Mouse (Mus musculus) left cerebral cortex, postnatal 10 days (tissue): ENCODE results near the gene Tbc1d10b. TPM values are rescaled to one million over a fixed set of nuclear protein-coding genes. Genes with fewer than 3 reads are reported as not detected.

Experiments
- DNase-seq, 2 experiments: peaks; one replicate each; pipeline ENCODE4 v3.0.0; 2021 to 2022; ENCODE audit warnings: low spot score in 2 of 2, mixed read lengths in 1 of 2; ENCODE audit errors: extremely low spot score in 1 of 2
- intact Hi-C: fragments of 180-260 bp; cut with DNase I; formaldehyde crosslinking; loops from one replicate; pipeline ENCODE4 v1.15.1; 2025
- total RNA-seq, 2 experiments: library from RNA; stranded (reverse); gene quantifications; 2 replicates each; pipeline ENCODE4 v1.2.3; 2021

Gene Tbc1d10b
- total RNA-seq, 2 experiments from 2014 or later, result 85.6 to 88.0 TPM

DNA sequence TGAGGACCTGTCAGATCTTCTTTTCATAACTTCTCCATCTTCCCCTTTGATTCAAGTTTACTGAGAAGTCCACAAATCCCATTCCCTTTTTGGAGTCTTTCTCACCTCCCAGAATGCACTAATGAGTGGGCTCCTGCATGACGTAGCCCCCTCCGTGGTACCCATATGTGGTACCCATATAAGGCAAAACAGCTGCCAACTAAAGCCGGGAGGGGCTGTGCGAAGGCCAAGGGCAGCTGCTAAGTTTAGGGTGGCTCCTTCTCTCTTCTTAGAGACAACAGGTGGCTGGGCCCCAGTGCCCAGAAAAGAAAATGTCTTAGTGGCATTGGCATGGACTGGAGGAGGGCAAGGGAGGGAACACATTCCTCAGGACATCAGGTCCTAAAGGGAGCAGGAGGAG is 2.0 kb upstream of the Tbc1d10b start:
- no peak for DNase-seq
- intact Hi-C loops, result no loop called here

DNA sequence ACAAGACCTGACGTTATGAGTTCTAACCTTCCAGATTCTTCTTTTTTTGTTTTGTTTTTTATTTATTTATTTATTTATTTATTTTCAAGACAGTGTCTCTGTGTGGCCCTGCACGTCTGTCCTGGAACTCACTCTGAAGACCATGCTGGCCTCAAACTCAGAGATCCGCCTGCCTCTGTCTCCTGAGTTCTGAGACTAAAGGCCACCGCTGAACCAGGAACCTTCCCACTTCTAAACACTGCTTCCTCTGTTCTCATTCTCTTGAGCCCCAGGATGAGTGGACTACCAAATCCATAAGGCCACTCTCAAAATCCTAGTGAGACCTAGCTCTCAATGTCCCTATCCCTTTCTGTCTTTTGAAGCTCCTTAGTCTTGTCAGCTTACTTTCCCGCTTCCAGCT is 1.6 kb upstream of the Tbc1d10b start:
- no peak for DNase-seq
- intact Hi-C loops, result no loop called here

DNA sequence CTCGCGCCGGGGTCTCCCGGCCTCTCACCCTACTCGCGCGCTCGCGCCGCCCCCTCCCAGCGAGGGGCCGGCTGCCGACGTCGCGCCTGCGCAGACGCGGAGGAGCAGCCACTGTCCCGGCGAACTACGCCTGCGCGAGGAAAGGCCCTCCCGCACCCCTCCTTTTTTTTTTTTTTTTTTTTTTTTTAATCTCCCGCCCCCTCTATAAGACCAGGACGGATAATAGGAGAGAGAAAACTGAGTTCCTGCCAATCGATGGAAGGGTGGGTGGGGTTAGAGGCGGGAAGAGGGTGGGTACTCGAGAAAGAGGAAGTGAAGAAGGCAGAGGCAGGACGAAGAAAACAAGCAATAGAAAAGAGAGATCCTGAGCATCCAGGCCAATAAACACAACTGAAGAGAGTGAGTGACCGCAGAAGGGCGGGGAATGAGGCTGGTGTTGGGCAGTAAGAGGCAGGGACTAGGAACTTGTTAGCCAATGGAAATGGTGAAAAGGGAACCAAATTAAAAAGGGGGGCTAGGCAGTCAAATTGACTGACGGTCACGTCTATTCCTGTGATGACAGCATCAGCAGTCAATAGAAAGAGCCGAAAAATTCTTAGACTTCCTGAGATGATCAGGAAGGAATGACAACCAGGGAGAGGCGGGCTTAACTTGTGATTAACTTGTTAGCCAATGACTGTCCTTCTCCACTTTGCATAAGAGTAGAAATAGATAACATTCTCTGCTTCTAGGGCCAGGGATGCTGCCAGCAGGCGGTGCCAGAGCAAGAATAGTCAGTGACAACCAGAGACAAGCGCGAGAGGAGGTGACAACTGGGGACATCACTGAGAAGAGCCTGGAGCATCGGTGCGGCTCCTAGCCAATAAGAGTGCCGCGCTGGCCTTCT is 528 bp upstream of the Tbc1d10b start, which contains the start of gene Mylpf:
Gene Mylpf (plus strand): TSS at position 338 of the 886 bp plus-strand sequence.
- intact Hi-C loops, result no loop called here
- DNase-seq, result peak; percentile 96

DNA sequence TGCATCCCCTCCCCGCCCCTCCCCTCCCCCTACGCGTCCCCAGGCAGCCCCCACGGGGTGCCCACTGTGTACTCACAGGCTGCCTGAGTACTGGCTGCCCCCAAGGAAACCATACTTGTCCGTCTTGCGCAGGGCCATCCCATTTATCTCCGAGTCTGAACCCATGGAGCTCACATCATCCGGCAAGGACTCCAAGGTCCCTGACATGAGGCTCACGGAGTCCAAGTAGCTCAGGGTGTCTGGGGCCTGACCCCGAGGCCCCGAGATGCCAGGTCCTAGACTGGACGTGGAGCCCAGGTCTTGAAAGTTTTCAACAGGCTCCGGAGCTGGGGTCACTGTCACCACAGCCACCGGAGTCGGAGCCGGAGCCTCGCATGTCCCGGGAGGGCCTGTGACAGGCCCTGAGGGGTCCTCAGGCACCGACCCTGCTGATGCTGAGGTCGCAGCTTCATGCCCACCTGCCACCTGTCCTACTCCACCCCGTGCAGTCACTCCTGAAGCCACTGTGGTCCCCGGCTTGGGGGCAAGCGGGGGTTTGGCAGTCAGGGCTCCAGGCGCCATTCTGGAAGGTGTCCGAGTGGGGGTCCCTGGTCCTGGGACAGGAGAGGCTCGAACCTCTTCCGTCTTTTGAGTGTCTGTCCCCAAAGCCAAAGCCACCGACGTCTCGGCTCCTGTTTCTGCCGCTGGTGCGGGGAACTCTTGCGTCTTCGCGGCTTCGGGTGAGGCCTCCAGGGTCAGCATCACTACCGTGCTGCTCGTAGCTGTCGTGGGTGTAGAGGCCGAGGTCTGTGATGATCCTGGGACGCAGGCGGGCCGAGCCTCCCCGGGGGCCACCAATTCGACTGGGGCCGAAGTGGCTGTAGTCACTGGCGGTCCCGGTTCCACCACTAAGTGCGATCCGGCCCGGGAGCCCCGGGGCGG is 634 bp downstream of the Tbc1d10b start:
- DNase-seq, result no peak

DNA sequence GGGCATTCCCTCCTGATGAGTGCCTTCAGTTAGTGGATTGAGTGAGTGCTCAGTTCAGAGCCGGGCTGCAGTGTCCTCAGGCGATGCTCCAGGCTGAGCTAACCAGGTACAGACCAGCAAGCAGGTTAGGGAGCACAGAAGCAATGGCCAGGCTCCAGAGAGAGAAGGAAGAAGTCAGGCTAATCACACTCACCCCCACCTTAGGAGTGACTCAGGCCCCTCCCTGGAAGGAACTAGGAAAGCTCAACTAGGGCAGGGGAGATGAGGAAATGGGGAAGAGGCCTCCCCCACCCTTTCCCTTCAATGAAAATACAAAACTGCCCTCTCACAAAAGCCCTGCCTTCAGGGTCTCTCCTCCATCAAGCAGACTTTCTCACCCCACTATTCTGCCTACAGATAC is 1.7 kb downstream of the Tbc1d10b start:
- intact Hi-C loops, result no loop called here
- DNase-seq, result no peak

More for the DNA sequence above, 634 bp downstream of the Tbc1d10b start:
- intact Hi-C loops, result no loop called here

DNA sequence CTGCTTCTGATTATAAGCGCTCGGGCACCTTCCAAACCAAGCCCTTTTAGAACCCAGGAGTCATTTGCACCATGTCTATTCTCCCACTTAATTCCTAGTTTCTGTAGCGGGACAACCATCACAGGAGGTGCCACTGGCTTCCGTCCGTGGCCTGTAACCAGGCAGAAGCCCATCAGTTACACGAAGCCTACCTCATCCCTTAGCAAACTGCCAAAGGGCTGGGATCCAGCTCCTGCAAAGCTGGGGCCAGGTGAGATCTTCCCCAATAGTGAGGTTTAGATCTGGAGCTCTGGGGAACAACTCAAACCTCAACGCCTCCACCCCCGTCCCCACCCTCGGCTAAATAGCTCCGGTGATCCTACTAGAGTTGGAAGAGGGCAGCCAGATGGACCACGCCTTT is 11.8 kb downstream of the Tbc1d10b start:
- no peak for DNase-seq
- intact Hi-C loops, result no loop called here

DNA sequence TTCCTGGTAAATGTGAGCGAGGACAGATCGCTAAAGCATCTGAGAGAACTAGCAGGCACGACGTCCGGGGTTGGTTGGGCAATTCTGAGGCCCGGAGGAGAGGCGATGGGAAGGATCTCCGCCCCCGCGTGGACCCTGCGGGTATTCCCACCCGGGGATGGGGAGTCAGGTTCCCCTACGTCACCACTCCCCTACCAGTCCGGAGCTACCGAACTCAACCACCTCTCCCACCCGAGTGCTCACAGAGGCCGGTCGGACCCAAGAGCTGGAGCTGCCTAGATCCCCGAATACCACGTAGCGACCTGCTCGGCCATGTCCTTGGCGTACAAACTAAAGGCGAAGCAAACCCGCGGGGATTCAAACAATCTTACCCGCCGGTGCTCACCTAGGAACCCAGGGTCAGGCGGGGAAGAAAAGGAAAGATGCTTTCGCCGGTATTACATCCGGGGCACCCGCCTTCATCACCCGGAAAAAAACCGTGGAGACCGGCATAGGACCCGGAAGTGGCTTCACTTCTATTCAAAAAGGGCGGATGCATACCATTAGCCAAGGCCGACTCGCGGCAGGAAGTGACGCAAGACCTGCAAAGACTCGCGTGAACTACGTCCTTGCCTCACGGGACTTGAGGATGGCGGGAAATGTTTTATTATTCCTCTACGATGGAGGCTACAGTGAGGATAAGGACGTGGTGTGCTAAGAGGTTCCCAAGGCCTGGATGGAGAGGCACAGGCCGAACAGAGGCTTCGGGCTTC is 12.5 kb downstream of the Tbc1d10b start, which contains the start of gene Cd2bp2:
Gene Cd2bp2 (minus strand): TSS at position 507 of the 752 bp plus-strand sequence.
- intact Hi-C loops, result no loop called here
- peak; percentile 96 to 98 for DNase-seq

DNA sequence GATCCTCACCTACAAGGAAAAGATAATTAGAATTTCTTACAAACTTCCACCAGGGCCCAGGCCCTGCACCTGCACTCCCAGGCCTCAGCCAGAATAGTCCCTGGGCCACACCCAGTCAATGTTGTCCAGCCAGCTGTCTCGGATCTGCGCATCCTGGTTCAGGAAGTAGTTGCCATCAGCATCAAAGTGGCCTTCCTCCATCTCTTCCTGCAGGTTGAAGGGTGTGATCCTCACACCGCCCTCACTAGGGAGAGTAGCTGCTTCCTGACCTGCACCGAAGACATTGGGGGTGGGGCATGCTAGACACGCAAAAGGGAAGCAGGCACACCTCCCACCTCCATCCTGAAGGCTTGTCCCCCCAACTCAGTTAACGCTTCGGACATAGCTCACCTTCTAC is 13.6 kb downstream of the Tbc1d10b start:
- intact Hi-C loops, result no loop called here
- DNase-seq, result peak in 1 of 2 experiments; percentile 43

DNA sequence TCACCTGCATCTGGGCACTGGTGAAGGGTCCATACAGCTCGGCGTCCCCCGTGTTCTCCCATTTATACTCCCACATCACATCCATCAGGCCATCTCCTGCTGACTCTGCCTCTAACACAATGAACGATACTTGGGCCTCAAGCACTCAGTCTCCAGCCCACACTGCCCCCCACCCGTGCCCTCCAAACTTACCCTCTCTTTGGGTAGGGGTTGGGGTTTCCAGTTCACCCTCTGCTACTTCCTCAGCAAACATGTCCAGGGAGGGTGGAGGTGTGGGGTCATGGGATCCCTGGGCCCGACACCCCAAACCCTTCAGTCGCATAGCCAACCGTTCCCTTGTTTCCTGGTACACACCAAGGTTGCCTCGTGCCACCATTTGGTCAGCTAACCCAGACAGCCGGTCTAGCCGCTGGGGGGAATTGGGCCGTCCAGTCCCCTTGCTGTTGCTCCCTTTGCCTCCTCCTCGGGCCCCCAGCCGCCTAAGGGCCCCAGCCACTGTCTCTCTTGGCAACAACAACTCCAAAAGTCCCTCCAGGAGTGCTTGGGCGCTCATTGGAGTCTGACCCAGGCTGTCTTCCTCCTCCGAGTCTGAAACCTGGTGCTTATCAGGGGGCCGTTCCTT is 14.1 kb downstream of the Tbc1d10b start:
- intact Hi-C loops, result no loop called here
- DNase-seq, result no peak

DNA sequence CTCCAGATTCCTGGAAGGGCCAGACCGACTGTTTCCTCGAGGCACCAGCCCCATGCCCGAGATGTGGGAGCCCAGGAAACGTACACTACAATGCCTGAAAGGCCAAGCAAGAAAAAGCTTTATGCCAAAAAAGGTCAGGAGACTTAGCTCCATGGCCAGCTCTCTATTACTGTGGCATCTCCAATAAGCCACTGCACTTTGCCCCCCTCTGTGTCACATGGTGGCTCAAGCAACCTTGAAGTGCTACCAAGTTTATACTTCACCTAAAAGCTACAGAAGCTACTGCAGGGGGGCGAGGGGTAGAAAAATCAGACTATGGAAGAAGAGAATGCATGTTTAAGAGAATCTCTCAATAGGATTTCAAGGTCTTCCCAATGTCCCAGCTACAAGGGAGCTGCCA is 15.3 kb downstream of the Tbc1d10b start:
- intact Hi-C loops, result no loop called here
- no peak for DNase-seq

DNA sequence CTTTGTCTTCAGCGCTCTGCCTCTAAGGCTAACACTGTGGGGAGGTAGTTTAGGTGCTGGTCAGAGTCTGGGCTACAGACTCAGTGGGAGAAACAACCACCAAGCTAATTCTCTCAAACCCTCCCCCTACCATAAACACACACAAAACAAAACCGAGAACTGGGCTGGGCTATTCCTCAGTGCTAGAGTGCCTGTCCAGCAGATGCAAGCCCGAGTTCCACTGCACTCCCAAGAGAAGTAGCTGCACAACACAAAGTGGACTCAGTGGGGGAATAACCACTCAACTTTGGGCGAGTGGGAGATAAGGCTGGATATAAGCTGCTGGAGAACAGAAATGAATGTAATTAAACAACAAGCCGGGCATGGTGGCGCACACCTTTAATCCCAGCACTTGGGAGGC is 17.6 kb downstream of the Tbc1d10b start:
- intact Hi-C loops, result no loop called here

DNA sequence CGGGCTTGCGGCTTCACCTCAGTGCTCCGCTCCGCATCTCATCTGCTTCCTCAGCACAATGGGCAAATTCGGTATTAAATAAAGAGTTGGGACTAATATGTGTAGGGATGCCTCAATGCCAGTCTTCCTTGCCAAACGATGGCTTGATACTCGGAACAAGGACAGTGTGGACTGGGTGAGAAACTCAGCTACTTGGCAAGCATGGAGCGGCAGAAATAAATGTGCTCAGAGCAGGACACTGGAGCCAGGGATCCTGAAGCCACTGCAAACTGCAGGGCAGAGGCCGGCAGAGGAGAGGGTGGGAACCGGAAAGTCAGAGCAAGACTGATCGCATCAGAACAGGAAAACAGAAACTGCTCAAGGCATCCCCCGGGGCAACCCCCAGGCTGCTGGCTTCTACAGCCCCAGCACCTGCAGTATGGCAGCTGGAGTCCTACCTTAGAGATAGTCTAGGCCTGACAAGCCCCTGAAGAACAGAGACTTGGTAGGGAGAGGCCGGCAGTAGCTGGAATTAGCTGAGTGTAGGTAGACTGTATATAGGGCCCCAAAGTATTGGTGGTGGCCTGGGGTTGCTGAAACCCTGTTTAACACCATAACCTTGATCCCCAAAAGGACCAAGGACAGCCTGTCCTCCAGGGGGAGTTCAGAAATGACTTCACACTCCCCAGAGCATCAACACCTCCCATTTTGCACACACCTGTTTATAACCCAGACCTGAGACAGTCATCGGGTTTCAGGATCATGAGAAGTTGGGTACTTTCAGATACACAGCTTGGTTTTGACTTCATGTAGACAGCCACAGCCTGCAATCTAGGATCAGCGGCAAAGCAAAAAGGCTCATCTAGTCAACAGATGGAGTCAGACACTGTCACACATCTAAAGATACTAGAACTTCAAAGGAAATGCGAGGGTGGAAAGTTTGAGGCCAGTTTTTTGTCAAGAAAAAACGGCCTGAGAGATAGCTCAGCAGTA is 19.7 kb downstream of the Tbc1d10b start:
- intact Hi-C loops, result loop anchor here (5.0 kb wide), 1 partner anchor 56 kb away; no protein-coding TSS in a partner anchor
- DNase-seq, result no peak

More for the DNA sequence above, 17.6 kb downstream of the Tbc1d10b start:
- DNase-seq, result no peak

DNA sequence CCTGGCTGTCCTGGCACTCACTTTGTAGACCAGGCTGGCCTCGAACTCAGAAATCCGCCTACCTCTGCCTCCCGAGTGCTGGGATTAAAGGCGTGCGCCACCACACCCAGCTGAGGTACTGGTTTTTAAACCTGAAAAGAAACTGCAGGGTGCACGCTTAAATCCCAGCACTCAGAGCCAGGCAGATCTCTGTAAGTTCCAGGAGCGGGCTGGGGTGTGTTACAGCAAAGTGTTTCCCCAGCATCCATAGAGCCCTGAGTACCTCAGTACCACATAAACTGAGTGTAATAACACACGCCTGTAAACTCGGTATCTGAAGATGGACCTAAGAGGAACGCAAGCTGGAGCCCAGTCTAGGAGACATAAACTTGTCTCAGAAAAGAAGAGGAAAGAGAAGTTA is 20.9 kb downstream of the Tbc1d10b start:
- intact Hi-C loops, result loop anchor here (5.0 kb wide), 1 partner anchor 55 kb away; no protein-coding TSS in a partner anchor
- no peak for DNase-seq

DNA sequence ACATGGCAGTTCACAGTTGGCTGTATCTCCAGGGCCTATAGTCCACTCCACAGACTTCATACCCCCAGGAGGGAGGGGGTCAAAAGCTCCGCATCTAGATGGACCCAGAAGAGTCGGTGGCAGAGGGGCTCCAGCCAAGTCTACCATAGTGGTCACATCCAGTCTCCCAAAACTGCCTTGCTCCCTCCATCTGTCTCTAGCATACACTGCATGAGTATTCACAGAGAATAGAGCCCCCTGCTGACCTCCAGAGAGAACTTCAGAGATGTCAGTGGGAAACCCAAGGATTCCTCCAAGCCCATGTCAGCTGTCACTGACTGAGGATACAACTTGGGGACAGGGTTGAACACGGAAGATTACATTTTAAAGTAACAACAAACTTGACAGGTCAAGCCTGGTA is 22.7 kb downstream of the Tbc1d10b start:
- DNase-seq, result no peak
- intact Hi-C loops, result loop anchor here (5.0 kb wide), 1 partner anchor 53 kb away; no protein-coding TSS in a partner anchor

DNA sequence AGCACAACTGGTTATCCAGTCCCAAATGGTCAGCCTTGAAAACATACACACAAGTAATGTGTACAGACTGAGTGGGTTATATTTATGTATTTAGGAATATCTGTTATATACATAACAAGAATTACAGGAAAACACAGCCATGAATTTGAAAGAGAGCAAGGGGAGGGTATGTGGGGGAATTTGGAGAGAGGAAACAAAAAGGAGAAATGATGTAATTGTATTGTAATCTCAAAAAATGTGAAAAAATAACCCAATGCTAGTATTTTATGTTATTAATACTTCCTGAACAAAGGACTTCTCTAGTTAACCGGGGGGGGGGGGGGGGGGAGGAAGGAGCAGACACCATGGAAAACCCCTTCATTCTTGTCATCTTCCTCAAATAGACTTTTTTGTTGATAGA is 23.5 kb downstream of the Tbc1d10b start:
- intact Hi-C loops, result loop anchor here (5.0 kb wide), 1 partner anchor 52 kb away; no protein-coding TSS in a partner anchor
- no peak for DNase-seq

DNA sequence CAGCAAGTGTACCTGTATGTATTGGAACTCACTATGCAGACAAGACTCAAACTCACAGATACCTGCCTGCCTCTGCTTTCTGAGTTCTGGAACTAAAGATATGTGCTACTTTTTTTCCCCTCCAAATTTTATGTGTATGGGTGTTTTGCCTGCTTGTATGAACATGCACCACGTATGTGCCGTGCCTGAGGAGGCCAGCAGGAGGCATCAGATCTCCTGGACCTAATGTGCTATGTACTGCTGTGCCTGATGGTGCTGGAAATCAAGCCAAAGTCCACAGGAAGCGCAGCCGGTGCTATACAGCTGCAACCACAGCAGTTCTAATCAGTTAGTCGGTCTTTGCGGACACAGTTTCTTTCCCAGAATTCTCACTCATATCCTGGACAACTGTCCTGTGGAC is 24.4 kb downstream of the Tbc1d10b start:
- intact Hi-C loops, result no loop called here
- DNase-seq, result peak in 1 of 2 experiments; percentile 37

DNA sequence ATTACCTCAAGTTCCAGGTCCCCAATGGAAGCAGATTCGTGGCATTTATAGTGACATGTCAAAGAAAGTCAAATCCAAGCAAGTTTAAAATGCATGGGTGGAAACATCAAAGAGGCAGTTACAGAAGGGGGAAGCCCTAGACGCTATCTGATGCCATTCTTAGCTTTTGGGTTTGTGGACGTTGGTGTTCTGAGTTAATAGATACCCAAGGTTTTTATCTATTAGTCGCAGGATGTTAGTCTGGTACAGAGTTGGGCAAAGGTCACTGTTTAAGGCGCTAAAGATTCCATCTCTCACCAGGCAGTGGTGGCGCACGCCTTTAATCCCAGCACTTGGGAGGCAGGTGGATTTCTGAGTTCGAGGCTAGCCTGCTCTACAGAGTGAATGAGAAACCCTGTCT is 24.9 kb downstream of the Tbc1d10b start:
- intact Hi-C loops, result no loop called here
- no peak for DNase-seq
